Mouse (Mus musculus): ENCODE data around the gene Rad51b. TPM values are rescaled to one million over a fixed set of nuclear protein-coding genes. Genes with fewer than 3 reads are reported as not detected.
A peak's percentile ranks its signal among the peaks of the same experiment; 100 is the strongest.

Gene Rad51b
- polyA plus RNA-seq, 1 experiment from 2014 or later, result 1.3 TPM

- H3K4me2 ChIP-seq, result no peak overlapping the region
- 44% methylated on average over 3 of the region's 3 CpGs for WGBS
- H3K4me3 ChIP-seq, result no peak overlapping the region
- ATAC-seq (replicated peaks), result no peak
- H3K27ac ChIP-seq, result peak overlapping the region; percentile 31; the same call in 1 of the 2 replicates
- H3K36me3 ChIP-seq (replicated peaks), result no peaks in the 10 kb centered on the region
- no peaks in the 10 kb centered on the region for H3K27me3 ChIP-seq (replicated peaks)
- H3K9me3 ChIP-seq, result no peaks in the 10 kb centered on the region
- no peak overlapping the region for H3K9ac ChIP-seq
- no peaks in the 10 kb centered on the region for H3K4me1 ChIP-seq
Measured at GRCm38 (mm10) chr12:79680698-79681072, 383.6 kb downstream of the Rad51b start.

- Histone ChIP-seq H3K27ac (no peak overlapping the region), H3K36me3 (replicated peaks) (no peaks in the 10 kb centered on the region), H3K9ac (no peak overlapping the region), H3K4me2 (no peak overlapping the region), H3K4me3 (no peak overlapping the region), H3K4me1 (no peaks in the 10 kb centered on the region), H3K9me3 (no peaks in the 10 kb centered on the region), H3K27me3 (replicated peaks) (no peaks in the 10 kb centered on the region)
- WGBS, result 78% methylated on average over 6 of the region's 6 CpGs
- ATAC-seq (replicated peaks), result no peak
Measured at GRCm38 (mm10) chr12:79681571-79681970, 384.5 kb downstream of the Rad51b start.

GRCm38 (mm10) chr12:79683350-79683749 is 386.3 kb downstream of the Rad51b start:
- ATAC-seq (replicated peaks), result no peak
- Histone ChIP-seq H3K9me3 (no peaks in the 10 kb centered on the region), H3K36me3 (replicated peaks) (no peaks in the 10 kb centered on the region), H3K9ac (no peak overlapping the region), H3K4me1 (no peaks in the 10 kb centered on the region), H3K27me3 (replicated peaks) (no peaks in the 10 kb centered on the region), H3K4me2 (no peak overlapping the region), H3K4me3 (no peak overlapping the region), H3K27ac (no peak overlapping the region)
- 72% methylated on average over 3 of the region's 3 CpGs for WGBS

- no peaks in the 10 kb centered on the region for H3K36me3 ChIP-seq (replicated peaks)
- H3K9ac ChIP-seq, result no peak overlapping the region
- no peak overlapping the region for H3K4me3 ChIP-seq
- no peaks in the 10 kb centered on the region for H3K9me3 ChIP-seq
- no peak overlapping the region for H3K27ac ChIP-seq
- no peak for ATAC-seq (replicated peaks)
- 82% methylated on average over 4 of the region's 4 CpGs for WGBS
- no peaks in the 10 kb centered on the region for H3K27me3 ChIP-seq (replicated peaks)
- no peaks in the 10 kb centered on the region for H3K4me1 ChIP-seq
- no peak overlapping the region for H3K4me2 ChIP-seq
Measured at GRCm38 (mm10) chr12:79683759-79684158, 386.7 kb downstream of the Rad51b start.

- Histone ChIP-seq H3K27ac (no peak overlapping the region), H3K9me3 (no peaks in the 10 kb centered on the region), H3K4me3 (no peak overlapping the region), H3K9ac (no peak overlapping the region), H3K36me3 (replicated peaks) (no peaks in the 10 kb centered on the region), H3K4me2 (no peak overlapping the region), H3K27me3 (replicated peaks) (no peaks in the 10 kb centered on the region), H3K4me1 (no peaks in the 10 kb centered on the region)
- ATAC-seq (replicated peaks), result no peak
- 85% methylated on average over 2 of the region's 2 CpGs for WGBS
Measured at GRCm38 (mm10) chr12:79684338-79684737, 387.3 kb downstream of the Rad51b start.

GRCm38 (mm10) chr12:79686594-79687325 is 389.7 kb downstream of the Rad51b start:
- no peak for ATAC-seq (replicated peaks)
- Histone ChIP-seq H3K27me3 (replicated peaks) (no peaks in the 10 kb centered on the region), H3K9me3 (no peaks in the 10 kb centered on the region), H3K4me2 (no peak overlapping the region), H3K9ac (no peak overlapping the region), H3K4me3 (no peak overlapping the region), H3K4me1 (no peaks in the 10 kb centered on the region), H3K36me3 (replicated peaks) (no peaks in the 10 kb centered on the region), H3K27ac (no peak overlapping the region)
- WGBS, result 45% methylated on average over 9 of the region's 9 CpGs

- no peak for ATAC-seq (replicated peaks)
- Histone ChIP-seq H3K4me1 (no peaks in the 10 kb centered on the region), H3K9me3 (no peaks in the 10 kb centered on the region), H3K9ac (no peak overlapping the region), H3K4me3 (no peak overlapping the region), H3K4me2 (no peak overlapping the region), H3K27ac (no peak overlapping the region), H3K27me3 (replicated peaks) (no peaks in the 10 kb centered on the region), H3K36me3 (replicated peaks) (no peaks in the 10 kb centered on the region)
- WGBS, result 74% methylated on average over 7 of the region's 7 CpGs
Measured at GRCm38 (mm10) chr12:79687683-79688386, 390.8 kb downstream of the Rad51b start.

GRCm38 (mm10) chr12:79689299-79689698 is 392.2 kb downstream of the Rad51b start:
- Histone ChIP-seq H3K4me1 (no peaks in the 10 kb centered on the region), H3K4me3 (no peak overlapping the region), H3K27me3 (replicated peaks) (no peaks in the 10 kb centered on the region), H3K4me2 (no peak overlapping the region), H3K9me3 (no peaks in the 10 kb centered on the region), H3K27ac (no peak overlapping the region), H3K9ac (no peak overlapping the region), H3K36me3 (replicated peaks) (no peaks in the 10 kb centered on the region)
- no peak for ATAC-seq (replicated peaks)
- WGBS, result 77% methylated on average over 8 of the region's 8 CpGs

GRCm38 (mm10) chr12:79691929-79692862 is 395.1 kb downstream of the Rad51b start:
- H3K36me3 ChIP-seq (replicated peaks), result no peaks in the 10 kb centered on the region
- WGBS, result 92% methylated on average over 14 of the region's 14 CpGs
- ATAC-seq (replicated peaks), result no peak
- no peaks in the 10 kb centered on the region for H3K4me1 ChIP-seq
- no peaks in the 10 kb centered on the region for H3K9me3 ChIP-seq
- H3K4me2 ChIP-seq, result no peak overlapping the region
- no peak overlapping the region for H3K9ac ChIP-seq
- H3K4me3 ChIP-seq, result no peak overlapping the region
- no peaks in the 10 kb centered on the region for H3K27me3 ChIP-seq (replicated peaks)
- no peak overlapping the region for H3K27ac ChIP-seq

- Histone ChIP-seq H3K27ac (no peak overlapping the region), H3K9me3 (no peaks in the 10 kb centered on the region), H3K36me3 (replicated peaks) (no peaks in the 10 kb centered on the region), H3K4me1 (no peaks in the 10 kb centered on the region), H3K27me3 (replicated peaks) (no peaks in the 10 kb centered on the region), H3K4me2 (no peak overlapping the region), H3K9ac (no peak overlapping the region), H3K4me3 (no peak overlapping the region)
- 44% methylated on average over 3 of the region's 3 CpGs for WGBS
- no peak for ATAC-seq (replicated peaks)
Measured at GRCm38 (mm10) chr12:79695832-79696434, 398.9 kb downstream of the Rad51b start.

- 52% methylated on average over 8 of the region's 8 CpGs for WGBS
- no peak overlapping the region for H3K27ac ChIP-seq
- no peak overlapping the region for H3K4me3 ChIP-seq
- no peak for ATAC-seq (replicated peaks)
- no peak overlapping the region for H3K9ac ChIP-seq
- no peaks in the 10 kb centered on the region for H3K9me3 ChIP-seq
- peaks cover 32% of the 10 kb centered on the region for H3K4me1 ChIP-seq
- no peak overlapping the region for H3K4me2 ChIP-seq
- H3K36me3 ChIP-seq (replicated peaks), result no peaks in the 10 kb centered on the region
- no peaks in the 10 kb centered on the region for H3K27me3 ChIP-seq (replicated peaks)
Measured at GRCm38 (mm10) chr12:79703555-79703954, 406.5 kb downstream of the Rad51b start.

All from midbrain, embryonic 15.5 days (tissue).